Mouse (Mus musculus) liver, embryonic 14.5 days (tissue): Measurements from ENCODE around the gene Csf1. TPM values are rescaled to one million over a fixed set of nuclear protein-coding genes. Genes with fewer than 3 reads are reported as not detected.

Experiments
- ATAC-seq: fragments of 200-750 bp; cut with Nextera tagmentation; 2 replicates; pipeline ENCODE4 v1.8.0; 2017; ENCODE audit warnings: moderate number of reproducible peaks, mild to moderate bottlenecking, moderate library complexity; ENCODE audit not compliant: insufficient read depth
- DNase-seq, 3 experiments: peaks; one replicate each; pipeline ENCODE4 v3.0.0-alpha.2; 2012 to 2013; ENCODE audit warnings: low read depth in 3 of 3, low spot score in 3 of 3
- H3K27ac ChIP-seq: fragments of 300-500 bp; sonication (generic); 2 replicates; pipeline ENCODE4 v1.5.1; 2014; ENCODE audit warnings: moderate library complexity, mild to moderate bottlenecking, control low read depth, inconsistent platforms
- H3K27me3 ChIP-seq: fragments of 300-500 bp; sonication (generic); 2 replicates; pipeline ENCODE4 v1.6.1; 2014; ENCODE audit warnings: mild to moderate bottlenecking, low read length, moderate library complexity; ENCODE audit not compliant: control insufficient read depth, insufficient read depth
- H3K36me3 ChIP-seq: fragments of 300-500 bp; sonication (generic); replicated peaks from 2 replicates; pipeline ENCODE4 v1.6.1; 2014; ENCODE audit warnings: low read depth; ENCODE audit not compliant: control insufficient read depth, insufficient read depth
- H3K4me1 ChIP-seq, 2 experiments: fragments of 200-500 bp in 1 of 2; fragments of 300-500 bp in 1 of 2; sonication (generic) in 1 of 2; replicated peaks; 2 replicates each; pipeline ENCODE4 v1.6.1; 2012 to 2014; ENCODE audit warnings: antibody characterized with exemption in 1 of 2, inconsistent platforms in 1 of 2, low read length in 1 of 2; ENCODE audit not compliant: control insufficient read depth in 2 of 2, insufficient read depth in 2 of 2
- H3K4me2 ChIP-seq: fragments of 300-500 bp; sonication (generic); 2 replicates; pipeline ENCODE4 v1.6.1; 2014; ENCODE audit warnings: low read depth, mild to moderate bottlenecking, control low read depth, moderate library complexity
- H3K4me3 ChIP-seq, 2 experiments: fragments of 200-500 bp in 1 of 2; fragments of 300-500 bp in 1 of 2; sonication (generic) in 1 of 2; 2 replicates each; pipeline ENCODE4 v1.5.1; 2012 to 2014; ENCODE audit warnings: low read depth in 2 of 2, low read length in 2 of 2, mild to moderate bottlenecking in 2 of 2, control low read depth in 1 of 2, inconsistent platforms in 1 of 2, moderate library complexity in 1 of 2; ENCODE audit not compliant: insufficient read depth in 1 of 2
- H3K9ac ChIP-seq: fragments of 300-500 bp; sonication (generic); replicated peaks from 2 replicates; pipeline ENCODE4 v1.6.1; 2014; ENCODE audit warnings: mild to moderate bottlenecking, control low read depth, moderate library complexity
- H3K9me3 ChIP-seq: fragments of 300-500 bp; sonication (generic); 2 replicates; pipeline ENCODE4 v1.6.1; 2016; ENCODE audit warnings: low read length, mixed read lengths; ENCODE audit not compliant: control insufficient read depth
- CTCF ChIP-seq: IDR thresholded peaks from 2 replicates; pipeline ENCODE4 v1.5.1; 2016; ENCODE audit warnings: antibody characterized with exemption, low read depth, control low read depth
- EP300 ChIP-seq: IDR thresholded peaks from 2 replicates; pipeline ENCODE4 v1.6.1; 2016; ENCODE audit warnings: antibody characterized with exemption, low read depth
- WGBS: fragments of 180-500 bp; shearing (Covaris S2); extraction: QIAGEN DNeasy Blood & Tissue Kit; methylation state at CpG from one replicate; pipeline ENCODE4 v1.1.7; 2014; ENCODE audit not compliant: insufficient replicate concordance; 5-methylcytosine and 5-hydroxymethylcytosine counted together
- polyA plus RNA-seq, 2 experiments: library from polyadenylated mRNA; depleted of rRNA in 1 of 2; stranded (reverse) in 1 of 2; unstranded in 1 of 2; fragments of >200 nt; fragmentation: Nextera tagmentation in 1 of 2; extraction: Ambion mirVana in 1 of 2; gene quantifications; 2 replicates each; pipeline versions ENCODE4 v1.2.1 to v1.2.3; 2012 to 2014

Gene Csf1
- polyA plus RNA-seq, 2 experiments, result 4.4 to 5.9 TPM

DNA sequence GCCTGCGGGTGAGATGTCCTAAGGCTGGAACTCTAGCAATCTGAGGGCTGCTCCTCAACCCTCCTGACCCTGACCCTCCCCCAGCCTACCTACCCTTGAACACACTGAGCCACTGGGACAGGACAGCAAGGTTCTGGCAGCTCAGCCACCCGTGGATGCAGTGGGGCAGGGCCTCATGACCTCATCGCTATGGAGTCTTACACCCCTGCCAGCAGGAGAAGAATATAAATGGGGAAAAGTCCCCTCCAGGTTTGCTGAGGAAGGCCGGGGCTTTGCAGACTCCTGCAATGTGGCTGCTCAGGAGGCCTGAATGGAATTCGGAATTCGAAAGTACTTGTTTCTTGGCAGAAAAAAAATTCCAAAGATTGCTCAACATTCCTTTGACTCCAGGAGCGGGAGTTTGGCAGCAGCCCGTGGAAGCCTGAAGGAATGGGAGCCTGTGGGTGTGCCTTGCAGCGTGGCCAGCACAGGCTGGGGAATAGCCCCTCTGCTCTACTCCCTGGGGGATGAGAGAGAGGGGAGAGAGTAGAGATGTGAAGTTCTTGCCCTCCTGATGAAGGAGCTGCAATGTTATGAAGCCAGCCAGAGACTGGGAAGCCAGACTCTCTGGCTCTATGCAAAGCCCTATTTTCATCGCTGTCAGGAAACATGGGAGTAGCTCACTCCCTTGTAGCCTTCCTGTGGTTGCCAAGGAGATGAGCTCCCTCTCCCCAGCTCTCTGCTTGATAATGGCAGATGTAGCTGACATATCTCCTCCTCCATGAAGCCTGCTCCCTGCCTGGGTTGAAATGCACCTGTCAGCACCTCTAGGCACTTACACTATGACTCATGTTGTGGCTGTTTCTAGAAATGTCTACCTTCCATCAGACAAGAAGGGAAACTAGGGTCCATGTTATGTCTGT is 33.3 kb upstream of the Csf1 start:
- no peaks in the 10 kb centered on the region for H3K36me3 ChIP-seq
- H3K4me3 ChIP-seq, result no peak overlapping the region
- H3K9ac ChIP-seq, result no peak overlapping the region
- TF ChIP-seq CTCF (no peak), EP300 (no peak)
- 42% methylated on average over 10 of the region's 10 CpGs for WGBS
- no peak for ATAC-seq
- H3K4me2 ChIP-seq, result no peak overlapping the region
- H3K4me1 ChIP-seq, result 0 out of 4 replicates have a peak, but pooled peaks cover 0 to 3% of the 10 kb centered on the region in 2 experiments
- no peaks in the 10 kb centered on the region for H3K27me3 ChIP-seq
- no peak overlapping the region for H3K27ac ChIP-seq
- H3K9me3 ChIP-seq, result no peaks in the 10 kb centered on the region
- DNase-seq, result no peak

DNA sequence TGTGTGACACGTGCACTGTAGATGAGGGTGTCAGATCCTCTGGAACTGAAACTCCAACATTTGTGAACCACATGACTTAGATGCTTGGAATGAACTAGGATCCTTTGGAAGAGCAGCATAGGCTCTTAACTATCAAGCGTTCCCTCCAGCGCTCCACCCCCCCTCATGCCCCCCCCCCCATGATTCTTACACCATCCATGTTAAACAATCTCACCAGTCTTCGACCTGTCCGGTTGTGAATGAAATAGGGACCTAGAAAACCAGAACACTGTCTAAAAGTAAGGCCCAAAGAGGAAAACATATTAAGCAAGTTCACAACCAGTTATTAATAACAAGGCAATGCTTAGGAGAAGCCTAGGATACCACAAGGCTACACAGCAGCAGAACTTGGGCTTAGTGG is 32.5 kb upstream of the Csf1 start:
- Histone ChIP-seq H3K27me3 (no peaks in the 10 kb centered on the region), H3K4me1 (peaks cover 0 to 9% of the 10 kb centered on the region in 2 experiments; a peak in 1 of 4 replicates), H3K9ac (no peak overlapping the region), H3K4me2 (no peak overlapping the region), H3K9me3 (no peaks in the 10 kb centered on the region), H3K36me3 (no peaks in the 10 kb centered on the region), H3K4me3 (no peak overlapping the region), H3K27ac (no peak overlapping the region)
- DNase-seq (no peak), ATAC-seq (no peak)
- TF ChIP-seq CTCF (no peak), EP300 (no peak)
- 69% methylated on average over 5 of the region's 5 CpGs for WGBS

DNA sequence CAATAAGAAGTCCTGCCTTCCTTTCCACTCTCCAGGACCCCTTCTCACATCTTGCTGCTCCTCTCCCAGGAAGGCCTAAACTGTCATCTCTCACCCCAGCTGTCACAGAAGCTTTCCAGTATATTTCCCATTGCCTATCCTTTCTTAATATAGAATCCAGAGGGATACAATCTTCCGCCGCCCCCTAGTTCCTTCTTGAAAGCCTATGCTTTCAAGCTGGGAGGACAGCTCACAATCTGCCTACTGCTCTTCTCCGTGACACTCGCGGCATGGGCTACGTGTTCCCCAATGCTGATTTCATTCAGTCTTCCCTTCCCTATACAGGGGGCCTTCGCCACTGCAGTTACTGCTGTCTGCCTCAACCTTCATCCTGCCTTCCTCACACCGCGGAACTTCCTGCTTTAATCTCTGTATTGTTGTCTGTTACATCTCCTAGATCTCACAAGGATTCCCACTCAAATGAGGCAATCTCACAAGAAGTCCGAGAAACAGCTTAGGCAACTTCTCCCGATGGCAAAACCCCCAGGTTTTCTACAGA is 30.6 kb upstream of the Csf1 start:
- H3K9ac ChIP-seq, result no peak overlapping the region
- peaks cover 0 to 15% of the 10 kb centered on the region in 2 experiments; a peak in 2 of 4 replicates for H3K4me1 ChIP-seq
- no peak overlapping the region for H3K4me2 ChIP-seq
- H3K4me3 ChIP-seq, result no peak overlapping the region
- H3K27ac ChIP-seq, result no peak overlapping the region
- 39% methylated on average over 11 of the region's 11 CpGs for WGBS
- TF ChIP-seq CTCF, result no peak
- no peak for TF ChIP-seq EP300
- no peaks in the 10 kb centered on the region for H3K36me3 ChIP-seq
- no peaks in the 10 kb centered on the region for H3K27me3 ChIP-seq
- no peak for ATAC-seq
- DNase-seq, result no peak
- no peaks in the 10 kb centered on the region for H3K9me3 ChIP-seq

DNA sequence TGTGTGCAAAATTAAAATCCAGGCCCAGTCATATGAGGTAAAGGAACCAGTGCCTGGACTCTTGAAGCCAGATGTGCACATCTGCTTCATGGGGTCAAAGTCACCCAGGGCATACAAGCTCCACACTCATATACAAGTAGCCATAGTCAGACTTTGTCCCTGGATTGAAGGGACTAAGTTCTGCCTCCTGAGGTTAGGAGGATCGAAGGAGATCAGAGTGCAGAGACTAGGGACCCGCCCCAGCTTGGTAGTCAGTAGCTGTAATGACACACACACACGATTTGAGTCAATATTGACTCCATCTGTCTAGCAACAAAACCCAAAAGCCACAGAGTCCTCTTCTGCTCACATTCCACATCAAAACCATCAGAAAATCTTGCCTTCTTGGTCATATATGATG is 30.0 kb upstream of the Csf1 start:
- Histone ChIP-seq H3K27me3 (no peaks in the 10 kb centered on the region), H3K4me2 (no peak overlapping the region), H3K4me3 (no peak overlapping the region), H3K9ac (no peak overlapping the region), H3K4me1 (peaks cover 0 to 15% of the 10 kb centered on the region in 2 experiments; a peak in 2 of 4 replicates), H3K27ac (no peak overlapping the region), H3K36me3 (no peaks in the 10 kb centered on the region), H3K9me3 (no peaks in the 10 kb centered on the region)
- TF ChIP-seq EP300 (no peak), CTCF (no peak)
- WGBS, result 52% methylated on average over 3 of the region's 3 CpGs
- DNase-seq, result no peak
- ATAC-seq, result no peak

DNA sequence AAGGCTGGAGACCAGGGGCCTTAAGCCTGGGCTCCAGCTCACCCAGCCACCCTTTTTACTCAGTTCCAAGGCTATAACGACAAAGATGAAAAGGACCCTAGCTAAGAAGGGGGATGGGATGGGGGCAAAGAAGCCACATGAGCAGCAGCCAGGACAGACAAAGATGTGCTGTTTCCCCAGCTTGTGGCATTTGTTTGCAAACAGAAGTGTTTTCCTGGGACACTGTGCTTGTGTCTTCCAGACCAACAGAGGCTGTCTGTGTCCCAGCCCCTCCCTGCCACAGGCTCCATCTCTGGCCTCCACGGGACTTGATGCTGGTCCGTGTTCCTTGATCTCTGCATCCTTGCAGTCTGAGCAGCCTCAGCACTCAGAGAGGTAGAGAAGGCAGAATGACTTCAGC is 28.6 kb upstream of the Csf1 start:
- no peak for ATAC-seq
- WGBS, result 64% methylated on average over 3 of the region's 3 CpGs
- TF ChIP-seq CTCF, result no peak
- TF ChIP-seq EP300, result no peak

More for the DNA sequence above, 28.6 kb upstream of the Csf1 start:
- DNase-seq, result no peak
- Histone ChIP-seq H3K9ac (no peak overlapping the region), H3K27ac (no peak overlapping the region), H3K4me3 (no peak overlapping the region), H3K36me3 (no peaks in the 10 kb centered on the region), H3K9me3 (no peaks in the 10 kb centered on the region), H3K4me1 (peaks cover 0 to 15% of the 10 kb centered on the region in 2 experiments; a peak in 2 of 4 replicates), H3K4me2 (no peak overlapping the region), H3K27me3 (no peaks in the 10 kb centered on the region)
